Mouse (Mus musculus) central nervous system, embryonic 18 days (tissue): ENCODE results near the gene Zfp329. TPM values are rescaled to one million over a fixed set of nuclear protein-coding genes. Genes with fewer than 3 reads are reported as not detected.

ENCODE experiments used
- polyA plus RNA-seq: library from polyadenylated mRNA; depleted of rRNA; stranded (reverse); fragments of >200 nt; gene quantifications from 2 replicates; pipeline ENCODE4 v1.2.3, GENCODE M21; 2012; rRNA removed

Gene Zfp329
- polyA plus RNA-seq, result 20.6 and 21.3 TPM in 2 replicates

GRCm38 (mm10) chr7:12818521-12819295 lies at the start of gene Zfp329:
TSS of gene Zfp329 (minus strand) at chr7:12818858.

DNA sequence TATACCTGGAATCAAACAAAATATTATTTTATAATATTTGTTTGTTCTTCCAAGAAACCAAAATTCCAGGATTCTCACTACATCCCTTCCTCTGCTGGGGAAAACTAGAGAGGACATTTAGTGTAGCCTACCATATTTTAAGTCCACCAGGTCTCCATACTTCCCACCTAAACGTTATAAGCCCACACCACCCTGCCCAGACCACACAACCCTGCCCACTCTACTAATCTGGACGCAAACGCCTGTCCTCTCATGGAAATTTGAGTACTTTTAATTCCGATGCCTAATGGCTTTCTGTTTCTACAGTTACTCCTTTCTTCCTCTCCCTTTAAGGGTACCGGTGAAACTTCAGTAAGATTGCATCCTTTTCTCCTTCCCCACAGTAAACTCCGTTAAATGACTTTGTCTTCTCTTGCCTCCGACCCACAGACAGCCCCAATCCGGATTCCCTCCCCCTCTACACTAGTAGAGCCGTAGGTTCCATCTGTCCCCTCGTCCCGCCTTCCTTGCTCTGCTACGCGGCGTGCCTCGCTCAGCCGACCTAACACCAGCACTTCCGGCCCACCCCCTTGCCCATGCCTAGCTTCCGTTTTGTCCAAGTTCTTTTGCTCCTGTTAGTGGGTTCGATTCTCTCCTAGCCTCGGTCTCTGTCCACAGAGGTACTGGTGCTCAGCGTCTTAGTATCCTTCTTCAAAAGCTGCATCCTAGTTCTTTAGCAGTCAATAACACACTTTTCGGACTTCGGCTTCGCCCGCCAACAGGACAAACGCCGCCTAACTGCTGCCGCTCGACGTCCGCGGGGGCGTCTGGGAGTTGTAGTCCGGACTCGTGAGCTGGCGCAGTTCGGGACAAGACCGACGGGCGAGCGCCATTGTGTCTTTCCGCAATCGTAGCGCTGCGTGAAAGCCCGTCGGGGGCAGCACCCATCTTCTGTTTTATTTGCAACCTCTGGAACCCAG lies 15.8 kb upstream of the Zfp329 start, which contains the start of gene Zfp110:
Gene Zfp110, plus strand, starts transcription at position 600 of the 959 bp plus-strand sequence.

GRCm38 (mm10) chr7:12802866-12803726 lies 15.6 kb downstream of the Zfp329 start, which contains the start of gene Zscan18:
TSS of gene Zscan18 (minus strand) at chr7:12803635.

Other genes starting within 250 kb of the Zfp329 start
- gene Vmn2r53, start 210.1 kb downstream of the Zfp329 start, polyA plus RNA-seq, result under 0.01 and 0.01 TPM in 2 replicates
- not detected in 2 replicates for gene Vmn2r54, start 178.5 kb downstream of the Zfp329 start, polyA plus RNA-seq
- gene Vmn2r55, start 133.9 kb downstream of the Zfp329 start, polyA plus RNA-seq, result not detected in 2 replicates
- gene Vmn2r56, start 83.9 kb downstream of the Zfp329 start, polyA plus RNA-seq, result 0.01 TPM in 1 of 2 replicates, not detected in the other
- 39.2 and 40.2 TPM in 2 replicates for gene Zscan18, start 15.2 kb downstream of the Zfp329 start, polyA plus RNA-seq
- gene Zfp110, start 15.9 kb upstream of the Zfp329 start, polyA plus RNA-seq, result 12.7 and 13.3 TPM in 2 replicates
- gene Zfp128, start 62.3 kb upstream of the Zfp329 start, polyA plus RNA-seq, result 9.5 and 9.9 TPM in 2 replicates
- gene Zscan22, start 79.0 kb upstream of the Zfp329 start, polyA plus RNA-seq, result 12.9 and 14.9 TPM in 2 replicates
- gene Rps5, start 103.4 kb upstream of the Zfp329 start, polyA plus RNA-seq, result 2,008 and 2,137 TPM in 2 replicates
- 1.9 and 2.0 TPM in 2 replicates for gene Rnf225, start 108.6 kb upstream of the Zfp329 start, polyA plus RNA-seq
- 11.9 and 12.0 TPM in 2 replicates for gene Zfp324, start 147.0 kb upstream of the Zfp329 start, polyA plus RNA-seq
- 11.2 and 11.3 TPM in 2 replicates for gene Zfp446, start 159.0 kb upstream of the Zfp329 start, polyA plus RNA-seq
- gene Slc27a5, start 179.3 kb upstream of the Zfp329 start, polyA plus RNA-seq, result 1.1 and 1.2 TPM in 2 replicates
- 367 and 417 TPM in 2 replicates for gene Trim28, start 180.3 kb upstream of the Zfp329 start, polyA plus RNA-seq
- gene Zbtb45, start 191.2 kb upstream of the Zfp329 start, polyA plus RNA-seq, result 30.5 and 39.6 TPM in 2 replicates
- gene Chmp2a, start 215.9 kb upstream of the Zfp329 start, polyA plus RNA-seq, result 212 and 230 TPM in 2 replicates
- gene Ube2m, start 219.4 kb upstream of the Zfp329 start, polyA plus RNA-seq, result 326 and 330 TPM in 2 replicates
- 12.1 and 14.2 TPM in 2 replicates for gene Mzf1, start 235.9 kb upstream of the Zfp329 start, polyA plus RNA-seq